In the genomic region with DNA sequence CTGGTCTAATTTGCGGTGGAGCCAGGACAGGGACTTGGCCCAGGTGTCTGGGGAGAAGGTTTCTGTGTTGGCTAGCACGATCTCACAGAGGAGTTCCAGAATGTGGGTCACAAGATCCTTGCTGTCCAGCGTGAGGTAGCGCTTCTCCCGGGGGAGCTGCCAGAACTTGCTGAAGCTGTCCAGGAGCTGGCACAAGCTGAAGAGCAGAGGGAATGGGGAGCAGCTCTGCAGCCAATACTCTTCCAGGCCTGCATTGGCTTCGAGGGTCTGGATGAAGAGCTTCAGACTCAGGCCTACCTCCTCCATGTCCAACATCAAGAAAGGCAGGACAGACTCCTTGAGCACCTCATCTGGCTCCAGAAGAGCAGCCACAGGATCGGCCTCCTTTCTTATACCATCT, we compare ENCODE assay signal across 6 mouse cellular contexts.
DNase-seq lines count a peak whose midpoint lies in the region; ATAC-seq and TF ChIP-seq lines count a peak whose summit lies in the region.
"Not testable (repeated sequence)": the region's sequence is repeated elsewhere in the genome, so short reads cannot be mapped to it uniquely, and the experiment has no call there.

No protein-coding gene starts in this region.

- TF ChIP-seq CTCF in cerebellum, adult 2 months (IDR thresholded peaks at IDR 0.05; ENCODE audit: borderline replicate concordance, insufficient read depth, low read depth, low read length); layer of hippocampus, adult 2 months (conservative IDR thresholded peaks at IDR 0.05): not testable (repeated sequence)

- not testable (repeated sequence) for H3K4me3 ChIP-seq in cerebellum, adult 2 months (replicated peaks; ENCODE audit: insufficient read depth, low read depth, low read length); layer of hippocampus, adult 2 months

- WGBS in cerebellum, adult 2 months = 29% methylated on average over 7 of the region's 7 CpGs

- TF ChIP-seq POLR2A in cerebellum, adult 2 months (IDR thresholded peaks at IDR 0.05; ENCODE audit: borderline replicate concordance, insufficient read depth, low read length) = not testable (repeated sequence)

- H3K27ac ChIP-seq in cerebellum, adult 2 months (ENCODE audit: insufficient read depth, low read length) = not testable (repeated sequence)
- peak overlapping the region; percentile 92 for H3K27ac ChIP-seq in layer of hippocampus, adult 2 months

- peak; percentile 28 for DNase-seq in cerebellum, adult 11-12 months
- peak; percentile 39 to 61 for DNase-seq in cerebellum, adult 2 months
- peak; percentile 45 for DNase-seq in cerebellum, adult 9-11 months
- DNase-seq in cerebellum, postnatal 36 days = peak; percentile 4 to 15
- DNase-seq in layer of hippocampus, adult 2 months (ENCODE audit: low spot score in 2 of 2) = not testable (repeated sequence)

- ATAC-seq in frontal cortex, adult (ENCODE audit: low TSS enrichment) = peak; percentile 24; the same call in 1 of the 2 replicates

- not testable (repeated sequence) for H3K27me3 ChIP-seq in cerebellum, adult 2 months (ENCODE audit: control insufficient read depth, insufficient read depth, low read length)

- not testable (repeated sequence) for H3K4me1 ChIP-seq in cerebellum, adult 2 months (ENCODE audit: control insufficient read depth, insufficient read depth, low read length)
